Mouse (Mus musculus) liver, embryonic 14.5 days (tissue): ENCODE measurements around the gene Trap1. TPM values are rescaled to one million over a fixed set of nuclear protein-coding genes. Genes with fewer than 3 reads are reported as not detected.

Experiments
- ATAC-seq: fragments of 200-750 bp; cut with Nextera tagmentation; 2 replicates; pipeline ENCODE4 v1.8.0; 2017; ENCODE audit warnings: moderate number of reproducible peaks, mild to moderate bottlenecking, moderate library complexity; ENCODE audit not compliant: insufficient read depth
- DNase-seq, 3 experiments: peaks; one replicate each; pipeline ENCODE4 v3.0.0-alpha.2; 2012 to 2013; ENCODE audit warnings: low read depth in 3 of 3, low spot score in 3 of 3
- H3K27ac ChIP-seq: fragments of 300-500 bp; sonication (generic); 2 replicates; pipeline ENCODE4 v1.5.1; 2014; ENCODE audit warnings: moderate library complexity, mild to moderate bottlenecking, control low read depth, inconsistent platforms
- H3K27me3 ChIP-seq: fragments of 300-500 bp; sonication (generic); 2 replicates; pipeline ENCODE4 v1.6.1; 2014; ENCODE audit warnings: mild to moderate bottlenecking, low read length, moderate library complexity; ENCODE audit not compliant: control insufficient read depth, insufficient read depth
- H3K36me3 ChIP-seq: fragments of 300-500 bp; sonication (generic); replicated peaks from 2 replicates; pipeline ENCODE4 v1.6.1; 2014; ENCODE audit warnings: low read depth; ENCODE audit not compliant: control insufficient read depth, insufficient read depth
- H3K4me1 ChIP-seq, 2 experiments: fragments of 200-500 bp in 1 of 2; fragments of 300-500 bp in 1 of 2; sonication (generic) in 1 of 2; replicated peaks; 2 replicates each; pipeline ENCODE4 v1.6.1; 2012 to 2014; ENCODE audit warnings: antibody characterized with exemption in 1 of 2, inconsistent platforms in 1 of 2, low read length in 1 of 2; ENCODE audit not compliant: control insufficient read depth in 2 of 2, insufficient read depth in 2 of 2
- H3K4me2 ChIP-seq: fragments of 300-500 bp; sonication (generic); 2 replicates; pipeline ENCODE4 v1.6.1; 2014; ENCODE audit warnings: low read depth, mild to moderate bottlenecking, control low read depth, moderate library complexity
- H3K4me3 ChIP-seq, 2 experiments: fragments of 200-500 bp in 1 of 2; fragments of 300-500 bp in 1 of 2; sonication (generic) in 1 of 2; 2 replicates each; pipeline ENCODE4 v1.5.1; 2012 to 2014; ENCODE audit warnings: low read depth in 2 of 2, low read length in 2 of 2, mild to moderate bottlenecking in 2 of 2, control low read depth in 1 of 2, inconsistent platforms in 1 of 2, moderate library complexity in 1 of 2; ENCODE audit not compliant: insufficient read depth in 1 of 2
- H3K9ac ChIP-seq: fragments of 300-500 bp; sonication (generic); replicated peaks from 2 replicates; pipeline ENCODE4 v1.6.1; 2014; ENCODE audit warnings: mild to moderate bottlenecking, control low read depth, moderate library complexity
- H3K9me3 ChIP-seq: fragments of 300-500 bp; sonication (generic); 2 replicates; pipeline ENCODE4 v1.6.1; 2016; ENCODE audit warnings: low read length, mixed read lengths; ENCODE audit not compliant: control insufficient read depth
- CTCF ChIP-seq: IDR thresholded peaks from 2 replicates; pipeline ENCODE4 v1.5.1; 2016; ENCODE audit warnings: antibody characterized with exemption, low read depth, control low read depth
- EP300 ChIP-seq: IDR thresholded peaks from 2 replicates; pipeline ENCODE4 v1.6.1; 2016; ENCODE audit warnings: antibody characterized with exemption, low read depth
- WGBS: fragments of 180-500 bp; shearing (Covaris S2); extraction: QIAGEN DNeasy Blood & Tissue Kit; methylation state at CpG from one replicate; pipeline ENCODE4 v1.1.7; 2014; ENCODE audit not compliant: insufficient replicate concordance; 5-methylcytosine and 5-hydroxymethylcytosine counted together
- polyA plus RNA-seq, 2 experiments: library from polyadenylated mRNA; depleted of rRNA in 1 of 2; stranded (reverse) in 1 of 2; unstranded in 1 of 2; fragments of >200 nt; fragmentation: Nextera tagmentation in 1 of 2; extraction: Ambion mirVana in 1 of 2; gene quantifications; 2 replicates each; pipeline versions ENCODE4 v1.2.1 to v1.2.3; 2012 to 2014

The Trap1 gene
- polyA plus RNA-seq, 2 experiments, result 65.9 to 78.5 TPM

DNA sequence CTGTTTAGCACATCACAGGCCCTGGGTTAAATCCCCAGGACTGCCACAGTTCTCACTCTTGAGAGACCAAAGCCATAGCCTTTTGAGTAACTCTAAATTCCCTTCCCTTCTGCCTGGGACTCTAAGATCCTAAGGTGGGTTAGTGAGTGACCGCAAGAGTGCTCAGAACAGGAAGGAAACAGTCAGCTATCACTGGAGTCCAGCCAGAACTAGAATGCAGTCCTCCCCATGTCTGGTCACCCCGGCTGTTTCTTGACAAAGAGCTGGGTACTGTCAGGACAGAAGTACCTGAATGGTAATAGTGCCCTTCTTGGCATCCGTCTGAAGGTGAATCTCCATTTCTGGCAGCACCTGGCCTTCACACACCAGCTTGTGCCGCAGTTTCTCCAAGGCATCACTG lies 12.7 kb downstream of the Trap1 start:
- whole genome bisulfite sequencing, result 58% methylated on average over 4 of the region's 4 CpGs

DNA sequence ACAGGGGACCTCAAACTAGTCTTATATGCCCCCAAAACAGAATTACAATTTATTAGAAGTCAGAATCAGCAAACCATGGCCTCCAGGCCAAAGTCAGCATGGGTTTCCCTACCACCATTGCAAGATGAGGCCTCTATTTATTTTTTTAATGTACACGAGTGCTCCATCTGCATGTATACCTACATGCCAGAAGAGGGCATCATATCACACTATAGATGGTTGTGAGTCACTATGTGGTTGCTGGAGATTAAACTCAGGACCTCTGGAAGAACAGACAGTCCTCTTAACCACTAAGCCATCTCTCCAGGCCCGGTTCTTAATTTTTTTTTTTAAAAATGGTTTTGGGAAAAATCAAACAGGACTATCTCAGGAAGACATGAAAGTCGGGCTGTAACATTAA lies 23.8 kb downstream of the Trap1 start:
- DNase-seq (no peak), ATAC-seq (no peak)
- H3K9me3 ChIP-seq, result no peaks in the 10 kb centered on the region
- no peak overlapping the region for H3K9ac ChIP-seq
- H3K4me3 ChIP-seq, result no peak overlapping the region
- no peak overlapping the region for H3K4me2 ChIP-seq
- no peaks in the 10 kb centered on the region for H3K27me3 ChIP-seq
- no peak for TF ChIP-seq EP300
- H3K4me1 ChIP-seq, result no peaks in the 10 kb centered on the region
- 60% methylated on average over 3 of the region's 3 CpGs for WGBS
- no peak overlapping the region for H3K27ac ChIP-seq
- peaks cover 23% of the 10 kb centered on the region for H3K36me3 ChIP-seq

More for the DNA sequence above, 12.7 kb downstream of the Trap1 start:
- TF ChIP-seq EP300 (no peak), CTCF (no peak)
- Histone ChIP-seq H3K4me3 (no peak overlapping the region), H3K9me3 (no peaks in the 10 kb centered on the region), H3K4me1 (no peaks in the 10 kb centered on the region), H3K36me3 (peaks cover 46% of the 10 kb centered on the region), H3K4me2 (no peak overlapping the region), H3K27ac (no peak overlapping the region), H3K9ac (no peak overlapping the region), H3K27me3 (no peaks in the 10 kb centered on the region)
- DNase-seq (no peak), ATAC-seq (no peak)

DNA sequence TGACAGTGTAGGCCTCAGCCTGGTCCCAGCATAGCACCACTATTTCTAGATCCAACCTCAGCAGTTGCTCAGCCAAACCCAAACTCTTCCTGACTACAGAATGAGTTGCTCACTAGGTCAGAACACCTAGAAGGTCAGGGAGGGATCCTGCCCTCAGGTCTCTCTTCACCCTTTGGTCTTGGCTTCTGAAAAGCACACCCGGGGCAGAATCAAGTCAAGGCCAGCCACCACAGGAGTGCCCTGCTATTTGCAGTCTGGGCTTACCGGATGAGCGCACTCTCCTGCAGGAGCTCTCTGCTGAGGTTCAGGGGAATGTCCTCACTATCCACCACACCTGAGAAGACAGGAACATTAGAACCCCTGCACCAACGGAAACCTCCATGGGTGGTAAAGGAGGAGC lies 25.0 kb downstream of the Trap1 start:
- Histone ChIP-seq H3K27ac (no peak overlapping the region), H3K36me3 (peaks cover 19% of the 10 kb centered on the region), H3K9me3 (no peaks in the 10 kb centered on the region), H3K4me2 (no peak overlapping the region), H3K27me3 (no peaks in the 10 kb centered on the region), H3K4me3 (no peak overlapping the region), H3K9ac (no peak overlapping the region), H3K4me1 (no peaks in the 10 kb centered on the region)
- TF ChIP-seq CTCF, result no peak
- no peak for TF ChIP-seq EP300
- DNase-seq, result no peak
- no peak for ATAC-seq
- WGBS, result 79% methylated on average over 4 of the region's 4 CpGs

DNA sequence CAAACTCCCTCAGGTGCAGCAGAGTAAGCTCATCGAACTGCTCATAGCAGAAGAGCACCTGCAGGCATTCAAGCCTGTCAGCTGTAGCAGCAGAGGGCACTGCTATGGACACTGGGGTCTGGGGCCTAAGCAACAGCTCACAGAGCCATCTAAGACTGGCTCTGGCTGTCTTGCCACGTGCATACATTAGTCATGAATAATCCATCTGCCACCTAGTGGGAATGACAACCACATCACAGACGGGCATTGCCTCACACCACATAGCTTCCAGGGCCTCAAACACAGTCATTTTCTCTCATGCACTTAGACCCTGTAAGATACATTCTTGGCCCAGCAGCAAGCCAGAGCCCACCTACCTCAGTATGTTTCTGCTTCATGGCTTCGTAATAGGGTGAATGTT lies 32.1 kb downstream of the Trap1 start:
- no peaks in the 10 kb centered on the region for H3K4me1 ChIP-seq
- no peak overlapping the region for H3K4me3 ChIP-seq
- peaks cover 44% of the 10 kb centered on the region for H3K36me3 ChIP-seq
- no peak overlapping the region for H3K9ac ChIP-seq
- DNase-seq (no peak), ATAC-seq (no peak)
- WGBS, result 77% methylated on average over 4 of the region's 4 CpGs
- H3K27me3 ChIP-seq, result no peaks in the 10 kb centered on the region
- TF ChIP-seq CTCF, result no peak; the same call in 1 of the 2 replicates
- TF ChIP-seq EP300, result no peak
- no peaks in the 10 kb centered on the region for H3K9me3 ChIP-seq
- no peak overlapping the region for H3K27ac ChIP-seq
- no peak overlapping the region for H3K4me2 ChIP-seq

DNA sequence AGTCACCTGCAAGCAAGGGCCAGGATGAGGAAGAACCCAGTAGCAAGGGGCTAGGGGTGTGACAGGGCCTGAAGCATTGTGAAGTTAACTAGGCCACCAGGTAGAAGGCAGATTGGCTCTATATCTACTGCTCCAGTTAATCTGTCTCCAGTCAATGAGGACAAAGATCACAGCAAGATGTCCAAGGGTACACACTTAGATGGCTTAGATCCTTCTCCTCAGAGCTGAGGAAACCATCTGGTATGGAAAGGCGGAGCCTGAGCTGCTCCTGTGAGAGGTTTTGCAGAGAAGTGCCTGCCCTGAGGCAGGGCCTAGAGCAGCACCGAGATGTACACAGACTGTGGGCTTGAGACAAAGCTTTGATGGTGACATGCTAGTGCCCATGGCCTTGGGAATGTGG lies 33.5 kb downstream of the Trap1 start:
- Histone ChIP-seq H3K27me3 (no peaks in the 10 kb centered on the region), H3K4me2 (no peak overlapping the region), H3K27ac (no peak overlapping the region), H3K4me1 (no peaks in the 10 kb centered on the region), H3K4me3 (no peak overlapping the region), H3K9me3 (no peaks in the 10 kb centered on the region), H3K9ac (no peak overlapping the region), H3K36me3 (peaks cover 39% of the 10 kb centered on the region)
- DNase-seq (no peak), ATAC-seq (no peak)
- 74% methylated on average over 2 of the region's 2 CpGs for WGBS
- TF ChIP-seq CTCF, result no peak
- TF ChIP-seq EP300, result no peak

DNA sequence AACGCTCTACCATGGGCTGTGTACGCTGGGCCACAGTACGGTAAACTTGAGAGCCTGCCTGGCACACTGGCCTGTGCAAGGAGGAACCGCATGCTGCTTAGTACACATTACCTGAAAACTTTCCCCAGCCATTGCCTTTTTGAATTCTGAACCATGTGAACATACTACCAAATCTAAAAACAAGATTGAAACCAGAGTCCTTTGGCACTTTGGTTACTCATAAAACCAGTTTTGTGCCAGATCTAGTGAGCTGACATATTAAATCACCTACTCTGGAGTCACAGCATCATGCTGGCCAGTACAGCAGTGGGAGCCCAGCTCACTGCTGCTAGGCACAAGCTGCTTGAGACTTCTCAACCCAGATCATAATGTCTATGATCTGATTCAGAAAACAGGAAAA lies 36.0 kb downstream of the Trap1 start:
- Histone ChIP-seq H3K9ac (no peak overlapping the region), H3K36me3 (peaks cover 39% of the 10 kb centered on the region), H3K27ac (no peak overlapping the region), H3K4me3 (no peak overlapping the region), H3K27me3 (no peaks in the 10 kb centered on the region), H3K9me3 (no peaks in the 10 kb centered on the region), H3K4me1 (no peaks in the 10 kb centered on the region), H3K4me2 (no peak overlapping the region)
- WGBS, result 84% methylated on average over 4 of the region's 4 CpGs
- ATAC-seq (no peak), DNase-seq (no peak)
- TF ChIP-seq EP300, result no peak
- no peak for TF ChIP-seq CTCF
